Mouse (Mus musculus): ENCODE results near the gene Atp1a2. TPM values are rescaled to one million over a fixed set of nuclear protein-coding genes. Genes with fewer than 3 reads are reported as not detected.
A peak's percentile ranks its signal among the peaks of the same experiment; 100 is the strongest.

Gene Atp1a2
- polyA plus RNA-seq, 1 experiment from 2014 or later, result 1.9 TPM

DNA sequence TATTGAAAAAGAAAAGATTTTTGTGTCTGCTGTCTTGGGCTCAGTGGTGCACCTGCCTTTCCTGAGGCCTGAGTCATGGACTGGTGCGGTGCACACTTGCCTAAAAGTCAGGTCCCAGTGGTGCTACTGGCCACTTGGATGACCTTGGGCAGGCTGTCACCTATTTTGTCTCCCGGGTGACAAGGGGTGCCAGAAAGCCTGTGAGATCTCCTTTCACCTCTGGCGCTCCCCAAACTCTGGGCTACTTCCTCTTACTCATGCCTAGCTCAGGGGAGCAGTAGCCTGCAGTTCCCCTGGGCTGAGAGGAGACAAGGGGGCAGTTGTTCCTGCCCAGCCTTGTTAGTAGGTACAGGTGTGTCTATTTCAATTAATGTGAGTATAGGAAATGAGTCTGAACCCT, 4.4 kb upstream of the Atp1a2 start:
- Histone ChIP-seq H3K9me3 (no peaks in the 10 kb centered on the region), H3K36me3 (no peaks in the 10 kb centered on the region), H3K27ac (no peak overlapping the region), H3K27me3 (no peaks in the 10 kb centered on the region), H3K4me2 (no peak overlapping the region), H3K4me3 (no peak overlapping the region), H3K9ac (no peak overlapping the region), H3K4me1 (peaks cover 25% of the 10 kb centered on the region)
- ATAC-seq (ENCODE audit: insufficient number of reproducible peaks, insufficient read depth, low FRiP score, low TSS enrichment, low read depth), result no peak
- 48% methylated on average over 3 of the region's 3 CpGs for WGBS

DNA sequence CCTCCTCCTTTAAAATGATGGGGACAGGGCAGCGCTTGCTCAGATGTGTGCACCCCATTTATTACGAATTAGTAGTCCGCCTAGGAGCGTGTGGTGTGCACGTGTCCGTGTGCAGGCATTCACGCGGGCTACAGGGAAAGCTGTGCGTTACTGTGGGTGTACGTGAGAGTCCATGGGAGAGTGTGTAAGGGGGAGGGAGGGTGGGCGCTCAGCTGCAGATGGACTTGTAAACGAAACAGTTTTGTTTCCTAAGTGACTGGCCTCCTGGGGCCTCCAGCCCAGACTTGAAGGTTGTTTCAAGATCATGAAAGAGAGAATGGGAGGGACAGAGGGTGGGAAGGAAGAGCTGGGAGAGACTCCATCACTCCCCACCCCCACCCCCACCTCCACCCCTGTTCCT, 3.3 kb upstream of the Atp1a2 start:
- H3K4me2 ChIP-seq, result no peak overlapping the region
- H3K4me3 ChIP-seq, result no peak overlapping the region
- H3K36me3 ChIP-seq, result no peaks in the 10 kb centered on the region
- H3K4me1 ChIP-seq, result peaks cover 37% of the 10 kb centered on the region
- H3K27me3 ChIP-seq, result no peaks in the 10 kb centered on the region
- no peak overlapping the region for H3K9ac ChIP-seq
- H3K9me3 ChIP-seq, result no peaks in the 10 kb centered on the region
- H3K27ac ChIP-seq, result no peak overlapping the region
- WGBS, result 48% methylated on average over 12 of the region's 12 CpGs
- no peak for ATAC-seq (ENCODE audit: insufficient number of reproducible peaks, insufficient read depth, low FRiP score, low TSS enrichment, low read depth)

DNA sequence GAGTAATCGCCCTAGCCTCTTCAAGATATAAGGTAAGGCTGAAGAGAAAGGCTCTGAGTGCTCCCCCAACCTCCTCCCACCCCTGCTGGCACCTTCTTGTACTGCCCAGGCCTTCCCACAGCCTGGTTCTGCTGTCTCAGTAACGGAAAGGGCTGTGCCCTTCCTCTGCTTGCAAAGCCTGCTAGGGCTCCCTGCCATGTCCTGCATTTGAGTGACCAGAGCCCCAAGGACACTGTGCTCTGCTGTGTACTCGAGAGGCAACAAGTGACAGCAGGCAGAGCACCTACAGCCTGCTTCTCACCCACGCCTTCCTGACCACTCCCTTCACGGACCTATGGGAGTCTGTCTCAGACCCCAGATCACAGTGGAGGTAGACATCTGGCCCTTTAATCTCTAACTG, 2.4 kb upstream of the Atp1a2 start:
- Histone ChIP-seq H3K4me3 (no peak overlapping the region), H3K4me2 (no peak overlapping the region), H3K9me3 (no peaks in the 10 kb centered on the region), H3K9ac (no peak overlapping the region), H3K27ac (no peak overlapping the region), H3K36me3 (no peaks in the 10 kb centered on the region), H3K27me3 (no peaks in the 10 kb centered on the region), H3K4me1 (peaks cover 46% of the 10 kb centered on the region)
- WGBS, result 66% methylated on average over 5 of the region's 5 CpGs
- ATAC-seq (ENCODE audit: insufficient number of reproducible peaks, insufficient read depth, low FRiP score, low TSS enrichment, low read depth), result no peak

DNA sequence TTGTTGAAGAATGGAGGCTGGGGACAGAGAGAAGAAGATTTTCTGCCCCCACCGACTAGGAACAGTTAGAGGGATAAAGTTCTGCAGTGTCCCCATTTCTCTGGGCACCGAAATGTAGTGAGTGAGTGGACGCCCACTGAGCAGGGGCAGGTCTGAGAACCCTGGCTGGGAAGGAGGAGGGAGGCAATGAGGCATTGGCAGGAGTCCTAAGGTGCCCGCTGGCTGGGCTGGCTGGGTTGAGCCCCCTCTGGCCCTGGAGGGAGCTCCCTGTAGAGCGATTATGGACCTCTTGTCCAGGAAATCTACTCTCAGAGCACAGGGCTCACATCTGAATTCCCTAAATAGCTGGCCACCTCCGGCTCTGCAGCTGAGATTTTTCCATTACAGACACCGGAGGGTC, 1.7 kb upstream of the Atp1a2 start:
- no peak for ATAC-seq (ENCODE audit: insufficient number of reproducible peaks, insufficient read depth, low FRiP score, low TSS enrichment, low read depth)
- no peak overlapping the region for H3K27ac ChIP-seq
- H3K4me2 ChIP-seq, result no peak overlapping the region
- no peaks in the 10 kb centered on the region for H3K9me3 ChIP-seq
- H3K4me1 ChIP-seq, result peaks cover 49% of the 10 kb centered on the region
- no peak overlapping the region for H3K9ac ChIP-seq
- H3K4me3 ChIP-seq, result no peak overlapping the region
- no peaks in the 10 kb centered on the region for H3K36me3 ChIP-seq
- WGBS, result 53% methylated on average over 7 of the region's 7 CpGs
- H3K27me3 ChIP-seq, result no peaks in the 10 kb centered on the region

DNA sequence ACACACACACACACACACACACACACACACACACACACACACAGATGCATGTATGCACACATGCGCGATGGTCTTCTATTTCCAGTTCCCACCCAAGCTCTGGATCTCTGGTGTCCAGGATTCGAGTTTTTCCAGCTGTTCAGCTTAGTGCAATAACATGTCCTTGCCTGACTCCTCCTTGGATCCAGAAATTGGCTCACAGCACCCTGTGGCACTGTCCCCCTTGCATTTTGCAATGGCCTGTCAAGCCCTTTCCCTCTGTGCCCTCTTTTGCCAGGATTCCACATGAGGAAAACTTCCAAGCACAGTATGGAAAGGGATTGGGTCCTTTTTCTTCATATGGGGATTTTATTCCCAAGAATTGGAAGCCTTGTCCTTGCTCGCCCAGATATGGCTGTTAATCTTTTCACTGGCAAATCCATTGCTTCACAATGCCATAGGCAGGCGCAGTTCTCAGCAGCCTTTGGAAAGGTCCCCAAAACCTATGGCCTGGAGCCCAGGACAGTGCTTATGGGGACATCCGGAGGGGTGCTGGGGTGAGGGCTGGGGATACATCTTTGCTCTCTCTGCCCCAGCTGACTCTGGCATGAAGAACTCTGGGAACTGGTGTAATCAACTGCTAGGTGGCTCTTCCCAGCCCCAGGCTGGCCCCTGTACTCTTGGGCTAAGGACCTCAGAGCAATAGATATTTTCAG, 901 bp downstream of the Atp1a2 start:
- Histone ChIP-seq H3K4me1 (peaks cover 46% of the 10 kb centered on the region), H3K9me3 (no peaks in the 10 kb centered on the region), H3K9ac (peak overlapping the region; percentile 57), H3K27me3 (no peaks in the 10 kb centered on the region), H3K4me2 (peak overlapping the region; percentile 54), H3K36me3 (no peaks in the 10 kb centered on the region), H3K4me3 (peak overlapping the region; percentile 29), H3K27ac (0 out of 2 replicates have a peak overlapping the region, but pooled peaks have one; percentile 55)
- ATAC-seq (ENCODE audit: insufficient number of reproducible peaks, insufficient read depth, low FRiP score, low TSS enrichment, low read depth), result no peak
- WGBS, result 81% methylated on average over 6 of the region's 6 CpGs

DNA sequence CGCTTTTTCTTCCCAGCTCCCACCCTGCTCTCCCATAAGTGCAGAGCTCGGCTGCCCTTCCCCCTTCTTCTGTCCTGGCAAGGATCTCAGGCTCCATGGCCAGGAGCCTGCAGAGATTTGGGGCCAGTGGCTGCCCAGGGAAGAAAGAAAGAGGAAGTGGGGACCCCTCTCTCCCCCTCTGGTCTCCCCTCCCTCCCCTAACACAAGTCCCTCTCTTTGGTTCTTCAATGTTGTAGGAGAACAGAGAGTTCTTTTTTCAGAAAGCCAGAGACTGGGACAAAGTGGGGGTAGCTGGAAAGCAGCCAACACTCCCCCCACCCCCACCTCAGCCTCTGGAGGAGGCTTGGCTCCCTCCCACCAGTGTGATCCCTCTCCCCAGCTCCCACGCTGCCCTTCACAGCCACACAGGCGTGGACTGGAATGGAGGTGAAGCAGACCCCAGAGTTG, 2.1 kb downstream of the Atp1a2 start:
- Histone ChIP-seq H3K27ac (peak overlapping the region; percentile 72), H3K4me1 (peaks cover 36% of the 10 kb centered on the region), H3K27me3 (no peaks in the 10 kb centered on the region), H3K9ac (no peak overlapping the region), H3K4me3 (no peak overlapping the region), H3K9me3 (no peaks in the 10 kb centered on the region), H3K4me2 (peak overlapping the region; percentile 9; the same call in 1 of the 2 replicates), H3K36me3 (no peaks in the 10 kb centered on the region)
- WGBS, result 41% methylated on average over 4 of the region's 4 CpGs
- ATAC-seq (ENCODE audit: insufficient number of reproducible peaks, insufficient read depth, low FRiP score, low TSS enrichment, low read depth), result no peak

DNA sequence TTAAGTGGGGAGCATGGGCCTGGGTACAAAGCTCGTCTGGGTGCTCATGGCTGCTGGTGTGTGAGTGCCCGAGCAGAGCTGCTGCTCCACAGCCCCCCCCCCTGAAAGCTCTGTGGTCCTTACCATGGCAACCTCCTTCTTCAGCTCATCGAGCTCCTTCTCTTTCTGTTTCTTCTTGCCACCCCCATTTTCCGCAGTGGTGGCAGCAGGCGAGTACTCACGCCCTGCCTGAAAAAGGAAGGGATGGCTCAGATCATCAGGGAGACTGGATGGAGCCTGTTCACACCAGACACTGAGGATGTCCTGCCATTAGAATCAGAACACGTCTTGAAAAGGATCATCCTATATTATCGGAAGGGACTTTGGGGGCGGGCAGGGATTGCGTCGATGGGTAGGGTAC, 4.4 kb downstream of the Atp1a2 start:
- Histone ChIP-seq H3K36me3 (no peaks in the 10 kb centered on the region), H3K4me1 (peaks cover 35% of the 10 kb centered on the region), H3K4me2 (no peak overlapping the region), H3K4me3 (no peak overlapping the region), H3K27me3 (no peaks in the 10 kb centered on the region), H3K9me3 (no peaks in the 10 kb centered on the region), H3K9ac (no peak overlapping the region), H3K27ac (no peak overlapping the region)
- whole genome bisulfite sequencing, result 88% methylated on average over 11 of the region's 11 CpGs
- ATAC-seq (ENCODE audit: insufficient number of reproducible peaks, insufficient read depth, low FRiP score, low TSS enrichment, low read depth), result no peak

DNA sequence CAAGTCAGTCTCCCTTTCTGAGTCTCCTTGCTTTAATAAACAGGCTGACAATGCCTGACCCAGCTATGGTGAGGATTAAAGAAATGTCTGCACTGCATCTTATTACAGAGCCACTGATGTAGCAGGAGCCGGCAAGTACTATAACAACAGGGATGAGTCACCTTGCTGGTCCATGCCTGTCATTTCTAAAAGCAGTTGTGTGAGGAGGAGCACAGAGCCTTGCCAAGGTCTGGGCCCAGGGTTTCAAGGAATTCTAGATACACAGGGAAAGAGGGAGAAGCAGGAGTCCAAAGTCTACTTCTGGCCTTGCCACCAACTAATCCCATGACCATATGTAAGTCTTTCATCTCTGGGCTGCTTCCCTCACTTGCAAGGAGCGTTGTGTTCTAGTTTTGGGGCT, 5.0 kb downstream of the Atp1a2 start:
- ATAC-seq (ENCODE audit: insufficient number of reproducible peaks, insufficient read depth, low FRiP score, low TSS enrichment, low read depth), result no peak
- Histone ChIP-seq H3K9me3 (no peaks in the 10 kb centered on the region), H3K4me1 (peaks cover 29% of the 10 kb centered on the region), H3K4me2 (no peak overlapping the region), H3K27ac (no peak overlapping the region), H3K36me3 (no peaks in the 10 kb centered on the region), H3K4me3 (no peak overlapping the region), H3K27me3 (no peaks in the 10 kb centered on the region), H3K9ac (no peak overlapping the region)
- 79% methylated on average over 2 of the region's 2 CpGs for WGBS

DNA sequence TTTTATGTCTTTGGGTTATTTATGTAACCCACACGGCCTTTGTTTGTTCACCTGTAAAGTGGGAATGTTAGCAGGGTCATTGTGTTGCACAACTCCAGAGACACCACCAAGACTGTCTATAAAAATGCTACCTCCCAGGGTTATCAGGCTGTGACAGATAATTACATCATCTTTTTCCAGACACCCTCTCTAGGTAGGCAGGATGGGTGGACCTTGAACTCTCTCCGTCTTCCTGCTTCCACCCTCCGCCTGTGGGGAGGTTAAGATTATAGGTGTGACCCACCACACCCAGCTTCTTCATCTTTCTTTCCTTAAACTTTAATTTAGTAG, 8.3 kb downstream of the Atp1a2 start:
- no peaks in the 10 kb centered on the region for H3K36me3 ChIP-seq
- WGBS, result 84% methylated on average over 3 of the region's 3 CpGs
- H3K9me3 ChIP-seq, result no peaks in the 10 kb centered on the region
- H3K4me3 ChIP-seq, result no peak overlapping the region
- no peak overlapping the region for H3K9ac ChIP-seq
- no peak overlapping the region for H3K4me2 ChIP-seq
- H3K4me1 ChIP-seq, result no peaks in the 10 kb centered on the region
- no peak overlapping the region for H3K27ac ChIP-seq
- ATAC-seq (ENCODE audit: insufficient number of reproducible peaks, insufficient read depth, low FRiP score, low TSS enrichment, low read depth), result no peak
- H3K27me3 ChIP-seq, result no peaks in the 10 kb centered on the region

DNA sequence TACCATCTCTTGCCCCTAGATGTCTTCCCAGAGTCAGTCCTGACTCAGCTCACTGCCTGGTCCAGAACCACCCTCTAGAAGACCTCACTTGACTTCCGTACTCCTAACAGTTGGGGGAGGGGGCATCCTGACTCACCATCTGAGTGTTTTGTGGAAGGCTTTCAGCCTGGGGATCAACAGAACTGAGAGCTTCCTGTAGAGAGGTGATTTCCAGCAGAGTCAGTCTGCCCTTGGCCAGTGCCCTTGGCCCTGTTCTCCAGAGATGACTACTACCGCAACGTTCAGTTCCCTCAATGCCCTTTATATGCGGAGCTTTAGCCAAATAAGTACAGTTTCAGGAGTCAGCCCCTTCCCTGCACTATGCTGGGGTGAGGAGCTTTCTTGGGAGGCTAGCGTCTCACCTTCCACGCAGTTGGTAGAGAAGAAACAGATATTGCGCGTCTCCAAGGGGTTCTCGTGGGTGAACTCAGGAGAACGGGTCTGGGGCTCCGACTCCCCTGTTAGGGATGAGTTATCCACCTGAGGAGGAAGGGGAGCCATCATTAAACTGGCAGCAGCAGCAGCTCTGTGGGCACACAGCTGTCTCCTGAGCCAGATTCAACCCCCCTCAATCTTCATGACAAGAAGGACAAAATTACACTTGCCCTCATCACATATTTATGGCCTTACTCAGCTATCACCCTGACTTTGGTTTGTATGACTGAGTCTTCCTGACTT, 8.8 kb downstream of the Atp1a2 start:
- 91% methylated on average over 11 of the region's 11 CpGs for WGBS
- no peak overlapping the region for H3K4me3 ChIP-seq

DNA sequence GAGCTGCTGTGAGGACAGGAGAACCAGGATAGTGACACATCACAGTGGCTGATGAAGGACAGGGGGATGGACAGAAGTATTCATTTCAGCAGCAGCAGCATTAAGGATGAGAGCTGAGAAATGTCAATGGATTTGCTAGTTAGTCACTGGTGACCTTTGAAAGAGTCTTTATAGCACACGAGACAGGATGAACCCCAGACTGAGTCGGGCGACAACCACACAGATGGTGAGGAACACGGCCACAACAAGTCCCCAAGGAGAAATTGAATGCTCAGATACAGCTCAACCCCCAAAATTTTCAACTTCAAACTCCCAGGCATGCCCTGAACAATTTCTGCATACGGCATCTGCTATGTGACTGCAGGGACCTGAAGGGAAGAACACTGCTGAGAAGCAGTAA, 11.1 kb downstream of the Atp1a2 start:
- Histone ChIP-seq H3K9me3 (no peaks in the 10 kb centered on the region), H3K4me2 (no peak overlapping the region), H3K4me3 (no peak overlapping the region), H3K27ac (no peak overlapping the region), H3K9ac (no peak overlapping the region), H3K36me3 (no peaks in the 10 kb centered on the region), H3K4me1 (no peaks in the 10 kb centered on the region), H3K27me3 (no peaks in the 10 kb centered on the region)
- ATAC-seq (ENCODE audit: insufficient number of reproducible peaks, insufficient read depth, low FRiP score, low TSS enrichment, low read depth), result no peak
- WGBS, result 69% methylated on average over 5 of the region's 5 CpGs

More for the DNA sequence above, 8.8 kb downstream of the Atp1a2 start:
- Histone ChIP-seq H3K4me1 (no peaks in the 10 kb centered on the region), H3K9me3 (no peaks in the 10 kb centered on the region), H3K9ac (no peak overlapping the region), H3K4me2 (no peak overlapping the region), H3K27ac (no peak overlapping the region), H3K27me3 (no peaks in the 10 kb centered on the region), H3K36me3 (no peaks in the 10 kb centered on the region)
- no peak for ATAC-seq (ENCODE audit: insufficient number of reproducible peaks, insufficient read depth, low FRiP score, low TSS enrichment, low read depth)

DNA sequence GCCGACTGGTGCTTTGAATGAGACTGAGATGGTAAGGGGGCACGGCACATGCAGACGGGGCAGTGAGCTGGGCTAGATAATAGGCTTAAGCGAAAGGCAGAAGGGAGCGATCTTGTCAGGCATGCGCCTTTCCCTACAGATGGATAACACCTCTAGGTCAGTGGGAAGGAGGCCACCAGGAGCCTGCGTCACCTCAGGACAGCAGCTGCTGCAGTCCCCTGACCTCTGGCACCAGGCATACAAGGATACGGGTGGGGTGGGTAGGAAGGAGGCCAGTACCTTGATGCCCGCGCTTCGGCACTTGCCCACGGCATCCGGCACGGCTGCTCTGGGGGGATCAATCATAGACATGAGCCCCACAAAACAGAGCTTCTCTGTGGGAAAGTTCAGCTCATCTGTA, 13.6 kb downstream of the Atp1a2 start:
- Histone ChIP-seq H3K4me2 (no peak overlapping the region), H3K27me3 (no peaks in the 10 kb centered on the region), H3K36me3 (no peaks in the 10 kb centered on the region), H3K9ac (no peak overlapping the region), H3K9me3 (no peaks in the 10 kb centered on the region), H3K4me3 (no peak overlapping the region), H3K4me1 (no peaks in the 10 kb centered on the region), H3K27ac (no peak overlapping the region)
- ATAC-seq (ENCODE audit: insufficient number of reproducible peaks, insufficient read depth, low FRiP score, low TSS enrichment, low read depth), result no peak
- WGBS, result 84% methylated on average over 14 of the region's 14 CpGs
